Mouse (Mus musculus) left cerebral cortex, adult 2 months (tissue): ENCODE measurements around the gene Higd1a. TPM values are rescaled to one million over a fixed set of nuclear protein-coding genes. Genes with fewer than 3 reads are reported as not detected.

Experiments
- DNase-seq, 2 experiments: peaks; one replicate each; pipeline ENCODE4 v3.0.0; 2021 to 2022; ENCODE audit warnings: low spot score in 2 of 2, mixed read lengths in 1 of 2; ENCODE audit errors: extremely low spot score in 1 of 2
- H3K27ac ChIP-seq: fragments of 200-600 bp; 2 replicates; pipeline ENCODE4 v1.8.1; 2022
- H3K4me3 ChIP-seq: fragments of 200-600 bp; 2 replicates; pipeline ENCODE4 v1.8.1; 2022
- CTCF ChIP-seq: fragments of 200-600 bp; IDR thresholded peaks from 2 replicates; pipeline ENCODE4 v1.8.1; 2022; ENCODE audit warnings: antibody characterized with exemption, mild to moderate bottlenecking, moderate library complexity
- intact Hi-C: fragments of 180-260 bp; cut with DNase I; formaldehyde crosslinking; loops from one replicate; pipeline ENCODE4 v1.15.1; 2025
- total RNA-seq, 2 experiments: library from RNA; stranded (reverse); gene quantifications; 2 replicates each; pipeline ENCODE4 v1.2.3; 2021

Gene Higd1a
- total RNA-seq, 2 experiments from 2014 or later = 90.3 to 93.7 TPM

DNA sequence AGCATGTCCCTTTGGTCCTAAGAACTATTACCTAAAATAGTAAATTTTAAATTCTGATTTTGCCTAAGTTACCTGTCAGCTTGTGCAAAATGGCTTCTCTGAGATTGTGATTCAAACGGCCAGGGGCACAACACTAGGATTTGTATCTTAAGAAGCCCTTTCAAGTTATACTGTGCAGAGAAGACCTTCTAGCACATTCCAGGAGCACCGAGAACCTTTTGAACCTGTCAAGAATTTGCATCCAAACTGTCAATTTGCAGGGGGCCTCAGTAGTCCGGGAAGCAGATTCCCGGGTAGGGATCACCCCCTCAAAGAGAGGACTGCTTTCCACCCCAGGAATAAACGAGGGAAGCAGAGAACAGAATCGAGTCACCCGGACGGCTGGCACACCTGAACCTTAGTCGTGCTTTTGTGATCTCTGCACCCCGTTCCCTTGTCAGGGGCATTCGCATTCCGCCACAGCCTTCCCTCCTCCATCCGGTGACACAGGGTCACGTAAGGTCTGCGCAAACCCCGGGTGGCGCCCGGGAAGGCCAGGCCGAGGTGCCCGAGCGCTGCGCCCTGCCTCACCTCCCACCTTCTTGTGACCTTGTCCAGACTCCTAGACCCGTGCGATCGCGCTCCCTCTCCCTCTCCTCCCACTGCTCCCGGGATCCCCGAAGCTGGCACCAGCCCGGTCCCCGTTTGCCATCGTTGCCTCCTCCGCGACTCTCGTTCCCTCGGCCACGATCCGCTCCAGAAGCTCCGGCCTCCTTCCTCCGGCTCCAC lies 1.3 kb downstream of the Higd1a start:
- TF ChIP-seq CTCF = no peak
- H3K27ac ChIP-seq = peak overlapping the region; percentile 96
- peak overlapping the region; percentile 92 for H3K4me3 ChIP-seq
- intact Hi-C loops = no loop called here
- no peak for DNase-seq

DNA sequence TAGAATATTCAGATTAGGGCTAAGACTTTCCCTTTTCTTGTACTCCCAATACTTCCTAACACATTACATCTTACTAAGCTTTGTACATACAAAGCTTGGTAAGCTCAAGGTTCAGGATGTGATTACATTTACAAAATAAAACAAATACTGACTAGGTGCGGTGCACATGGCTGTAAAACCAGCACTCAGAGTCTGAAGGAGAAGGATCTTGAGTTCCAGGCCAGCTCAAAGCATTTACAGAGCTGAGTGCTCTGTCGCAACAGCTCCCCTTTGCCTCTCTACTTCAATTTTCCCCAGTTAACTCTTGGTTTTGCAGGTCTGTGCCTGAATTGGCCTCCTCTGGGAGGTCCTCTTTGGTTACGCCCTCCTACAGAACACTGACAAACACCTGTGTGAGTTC lies 3.9 kb downstream of the Higd1a start:
- no peak overlapping the region for H3K27ac ChIP-seq
- intact Hi-C loops = no loop called here
- TF ChIP-seq CTCF = no peak
- DNase-seq = no peak
- H3K4me3 ChIP-seq = no peak overlapping the region

DNA sequence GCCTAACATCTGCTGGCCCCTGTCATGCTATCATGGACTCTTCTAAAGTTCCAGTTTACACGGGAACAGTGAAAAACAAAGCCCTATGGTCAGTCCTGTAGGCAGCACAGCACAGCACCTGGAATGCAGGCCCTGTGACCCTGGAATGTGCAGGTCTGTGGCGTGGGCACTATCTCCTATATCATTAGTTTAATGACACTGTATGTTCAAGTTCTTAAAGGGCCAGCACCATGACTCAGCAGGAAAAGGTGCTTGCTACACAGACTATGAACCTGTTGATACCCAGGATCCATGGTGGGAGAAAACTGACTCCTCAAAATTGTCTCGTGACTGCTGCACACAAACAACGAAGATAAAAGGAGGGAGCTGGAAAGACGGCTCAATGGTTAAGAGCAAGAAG lies 10.3 kb downstream of the Higd1a start:
- intact Hi-C loops = loop anchor here (5.0 kb wide), 1 partner anchor 139 kb away; no protein-coding TSS in a partner anchor

DNA sequence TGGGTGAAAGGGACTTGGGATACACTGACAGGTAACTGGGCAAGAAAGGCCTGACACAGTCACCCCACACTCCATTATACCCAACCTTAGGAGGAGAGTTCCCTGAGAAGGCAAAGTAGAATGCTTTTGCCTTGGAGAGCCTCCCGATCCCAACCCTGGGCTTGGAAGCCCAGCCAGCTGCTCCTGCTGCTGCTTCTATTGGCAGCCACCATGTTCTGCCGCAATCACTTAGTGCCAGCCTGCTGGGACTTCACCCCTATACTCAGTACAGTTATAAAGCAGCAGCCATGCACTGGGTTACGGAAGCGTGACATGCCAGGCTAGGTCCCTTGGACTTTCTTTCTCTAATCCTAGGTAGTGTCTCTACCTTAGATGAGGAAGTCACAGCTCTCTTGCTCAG lies 11.0 kb downstream of the Higd1a start:
- intact Hi-C loops = loop anchor here (5.0 kb wide), 1 partner anchor 140 kb away; no protein-coding TSS in a partner anchor
- TF ChIP-seq CTCF = no peak
- DNase-seq = no peak
- no peak overlapping the region for H3K4me3 ChIP-seq
- no peak overlapping the region for H3K27ac ChIP-seq

More for the DNA sequence above, 10.3 kb downstream of the Higd1a start:
- no peak overlapping the region for H3K27ac ChIP-seq
- H3K4me3 ChIP-seq = no peak overlapping the region
- no peak for DNase-seq
- no peak for TF ChIP-seq CTCF

GRCm38 (mm10) chr9:121846526-121847118 lies 11.5 kb downstream of the Higd1a start:
- intact Hi-C loops = loop anchor here (1.0 to 5.0 kb wide), 2 partner anchors 31 to 141 kb away; no protein-coding TSS in a partner anchor
- TF ChIP-seq CTCF = peak; percentile 65
- Histone ChIP-seq H3K27ac (no peak overlapping the region), H3K4me3 (no peak overlapping the region)
- no peak for DNase-seq

- H3K27ac ChIP-seq = no peak overlapping the region
- intact Hi-C loops = no loop called here
- DNase-seq = no peak
- TF ChIP-seq CTCF = peak; percentile 43
- H3K4me3 ChIP-seq = no peak overlapping the region
Observed at GRCm38 (mm10) chr9:121842914-121843313, 15.2 kb downstream of the Higd1a start.

GRCm38 (mm10) chr9:121839622-121839965 lies 18.6 kb downstream of the Higd1a start:
- intact Hi-C loops = no loop called here
- DNase-seq = no peak
- TF ChIP-seq CTCF = no peak
- Histone ChIP-seq H3K4me3 (peak overlapping the region; percentile 58), H3K27ac (peak overlapping the region; percentile 44; the same call in 1 of the 2 replicates)

GRCm38 (mm10) chr9:121838829-121839621 lies 19.1 kb downstream of the Higd1a start, which contains the start of gene Ccdc13:
TSS of gene Ccdc13 (minus strand) at chr9:121839461.
- peak; percentile 86 to 87 for DNase-seq
- TF ChIP-seq CTCF = no peak
- peak within 1 kb of the TSS; percentile 58 for H3K4me3 ChIP-seq
- intact Hi-C loops = no loop called here
- peak within 1 kb of the TSS; percentile 44; the same call in 1 of the 2 replicates for H3K27ac ChIP-seq

DNA sequence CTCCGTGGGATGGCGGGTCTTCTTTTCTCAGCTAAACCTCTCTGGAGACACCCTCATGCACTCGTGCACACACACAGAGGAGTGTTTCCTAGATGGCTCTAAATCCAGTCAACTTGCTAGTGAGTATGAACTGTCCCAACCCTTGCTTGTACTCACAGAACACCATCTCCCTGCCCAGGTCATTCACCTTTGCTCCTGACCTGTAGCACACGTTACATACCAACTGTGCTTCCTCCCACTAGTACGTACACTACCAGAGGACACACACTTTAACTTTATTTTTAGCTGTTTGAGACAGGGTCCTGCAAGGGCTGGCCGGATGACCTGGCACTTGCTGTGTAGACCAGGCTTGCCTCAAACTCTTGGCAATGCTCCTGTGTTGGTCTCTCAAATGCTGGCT lies 20.2 kb downstream of the Higd1a start:
- intact Hi-C loops = no loop called here
- no peak overlapping the region for H3K4me3 ChIP-seq
- H3K27ac ChIP-seq = no peak overlapping the region
- DNase-seq = no peak
- TF ChIP-seq CTCF = no peak

- no peak overlapping the region for H3K4me3 ChIP-seq
- no peak overlapping the region for H3K27ac ChIP-seq
- no peak for TF ChIP-seq CTCF
- intact Hi-C loops = no loop called here
- no peak for DNase-seq
Observed at GRCm38 (mm10) chr9:121833825-121834224, 24.3 kb downstream of the Higd1a start.

GRCm38 (mm10) chr9:121830956-121831293 lies 27.2 kb downstream of the Higd1a start:
- peak; percentile 94 for TF ChIP-seq CTCF
- H3K4me3 ChIP-seq = no peak overlapping the region
- intact Hi-C loops = loop anchor here (2.0 kb wide), 1 partner anchor 72 kb away; the partner anchor contains the start of gene Zfp651
- DNase-seq = peak; percentile 82 to 90
- no peak overlapping the region for H3K27ac ChIP-seq
